Mouse (Mus musculus): ENCODE results near the gene Wdr54.

Gene Wdr54

DNA sequence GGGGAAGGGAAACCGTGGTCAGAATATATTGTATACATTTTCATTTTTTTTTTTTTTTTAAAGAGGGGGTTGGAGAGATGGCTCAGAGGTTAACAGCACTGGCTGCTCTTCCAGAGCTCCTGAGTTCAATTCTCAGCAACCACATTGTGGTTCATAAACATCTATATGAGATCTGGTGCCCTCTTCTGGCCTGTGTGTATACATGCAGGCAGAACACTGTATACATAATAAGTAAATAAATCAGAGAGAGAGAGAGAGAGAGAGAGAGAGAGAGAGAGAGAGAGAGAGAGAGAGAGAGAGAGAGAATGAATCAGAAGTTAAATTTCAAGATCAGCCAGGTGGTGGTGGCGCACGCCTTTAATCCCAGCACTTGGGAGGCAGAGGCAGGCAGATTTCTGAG lies 3.3 kb upstream of the Wdr54 start:
- peak; percentile 37 for DNase-seq

DNA sequence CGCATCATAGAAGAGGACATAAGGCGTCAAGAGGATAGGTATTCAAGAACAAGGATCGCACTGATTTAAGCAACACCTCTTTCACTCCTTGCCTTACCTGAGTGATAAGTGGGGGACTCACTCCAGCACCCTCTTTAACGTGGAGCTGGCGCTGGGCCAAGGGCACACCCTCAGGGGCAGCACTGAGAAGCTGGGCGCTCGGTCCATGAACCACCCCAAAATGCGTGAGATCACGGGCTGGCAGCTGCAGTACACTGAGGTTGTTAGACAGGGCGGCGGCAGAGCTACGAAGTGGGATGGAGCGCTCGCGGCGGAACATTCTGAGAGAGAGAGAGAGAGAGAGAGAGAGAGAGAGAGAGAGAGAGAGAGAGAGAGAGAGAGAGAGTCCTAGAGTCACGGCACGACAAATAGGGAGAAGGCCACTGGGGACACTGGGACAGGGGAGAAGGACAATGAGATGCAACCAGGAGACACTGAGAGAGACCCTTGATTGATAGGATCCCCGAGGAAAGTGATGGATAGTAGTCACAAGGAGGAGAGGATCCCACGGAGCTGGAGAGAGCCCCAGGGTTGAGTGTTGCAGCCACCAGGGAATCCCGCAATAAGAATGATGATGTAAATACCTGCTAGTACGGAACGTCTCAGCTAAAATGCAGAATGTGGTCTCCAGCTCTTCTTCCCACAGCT lies 502 bp downstream of the Wdr54 start:
- DNase-seq, result no peak

DNA sequence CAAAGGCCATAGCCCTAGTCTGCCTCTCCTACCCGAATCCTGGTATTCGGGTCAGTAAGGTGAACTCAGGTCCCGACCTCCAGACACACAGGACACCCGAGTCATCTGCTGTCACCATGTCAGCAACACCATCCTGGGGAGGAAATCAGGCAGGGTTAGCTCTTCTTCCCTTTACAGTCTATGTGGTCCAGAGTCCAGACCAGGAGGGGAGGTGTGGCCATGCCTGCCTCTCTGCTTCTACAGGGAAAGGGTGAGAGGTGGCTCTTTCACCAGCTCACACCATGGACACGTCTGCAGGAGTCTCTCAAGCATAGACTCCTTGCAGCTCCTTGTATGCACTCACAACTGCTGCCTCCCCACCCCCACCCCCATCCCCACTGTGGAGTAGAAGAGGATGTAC lies 2.7 kb downstream of the Wdr54 start:
- DNase-seq, result no peak

DNA sequence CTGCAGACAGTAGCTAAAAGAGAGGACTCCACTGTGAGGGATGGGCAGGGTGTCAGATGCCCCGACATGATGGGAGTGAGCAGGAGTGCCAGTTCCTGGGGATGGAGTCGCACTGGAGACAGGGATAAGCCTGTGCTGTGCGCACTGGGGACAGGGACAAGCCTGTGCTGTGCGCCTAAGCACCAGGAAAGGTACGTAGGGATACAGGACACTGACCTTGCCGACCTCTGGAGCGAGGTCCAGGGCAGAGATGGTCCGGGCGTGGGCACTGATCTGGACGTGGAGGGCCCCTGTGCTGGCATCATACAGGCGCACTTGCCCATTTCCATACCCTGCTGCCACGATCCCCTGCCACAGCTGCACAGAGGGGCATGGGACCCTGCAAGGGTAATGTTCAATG lies 3.2 kb downstream of the Wdr54 start:
- no peak for DNase-seq

DNA sequence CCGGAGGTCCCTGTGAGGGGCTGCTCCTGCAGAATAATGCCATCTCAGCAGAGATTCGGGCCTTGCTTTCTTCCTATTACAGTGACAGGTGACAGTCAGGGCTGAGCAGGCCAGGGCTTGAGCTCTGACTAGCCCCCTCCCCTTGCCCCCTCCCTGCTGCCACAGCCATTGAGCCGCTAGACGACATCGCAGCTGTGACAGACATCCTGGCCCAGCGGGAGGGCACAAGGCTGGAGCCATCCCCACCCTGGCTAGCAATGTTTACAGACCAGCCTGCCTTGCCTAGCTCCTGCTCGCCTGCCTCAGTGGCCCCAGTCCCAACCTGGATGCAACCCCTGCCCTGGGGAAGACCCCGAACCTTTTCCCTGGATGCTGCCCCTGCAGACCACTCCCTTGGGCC lies 4.5 kb downstream of the Wdr54 start:
- DNase-seq, result no peak

DNA sequence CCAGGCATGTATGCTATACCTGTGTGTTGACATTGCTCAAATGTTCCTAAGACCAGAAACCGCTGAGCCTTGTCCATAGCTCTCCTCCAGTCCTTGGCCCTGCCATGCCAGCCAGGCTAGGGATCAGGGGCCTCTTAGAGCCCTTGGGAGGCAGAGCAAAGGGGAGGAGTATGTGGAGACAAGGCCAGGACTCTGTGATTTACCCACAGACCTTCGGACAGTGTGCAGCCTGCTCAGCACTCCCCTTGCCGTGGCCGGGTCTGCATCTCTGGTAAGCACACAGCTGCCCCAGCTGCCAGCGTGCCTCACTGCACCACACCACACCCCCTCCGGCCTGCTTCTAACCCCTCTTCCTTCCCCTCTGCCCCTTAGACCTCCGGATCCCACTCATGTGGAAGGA lies 8.9 kb downstream of the Wdr54 start:
- DNase-seq, result no peak

DNA sequence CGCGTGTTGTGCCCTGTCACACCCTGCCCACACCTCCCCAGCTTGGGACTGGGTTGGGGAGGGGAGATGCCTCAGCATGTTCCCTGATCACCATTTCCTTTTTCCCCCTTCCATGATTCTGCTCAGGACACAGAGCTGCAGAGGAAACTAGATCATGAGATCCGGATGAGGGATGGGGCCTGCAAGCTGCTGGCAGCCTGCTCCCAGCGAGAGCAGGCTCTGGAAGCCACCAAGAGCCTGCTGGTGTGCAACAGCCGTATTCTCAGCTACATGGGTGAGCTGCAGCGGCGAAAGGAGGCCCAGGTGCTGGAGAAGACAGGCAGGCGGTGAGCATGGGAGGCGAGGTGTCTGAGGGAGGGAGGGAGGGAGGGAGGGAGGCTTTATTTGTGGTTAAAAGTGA lies 10.4 kb downstream of the Wdr54 start:
- no peak for DNase-seq

DNA sequence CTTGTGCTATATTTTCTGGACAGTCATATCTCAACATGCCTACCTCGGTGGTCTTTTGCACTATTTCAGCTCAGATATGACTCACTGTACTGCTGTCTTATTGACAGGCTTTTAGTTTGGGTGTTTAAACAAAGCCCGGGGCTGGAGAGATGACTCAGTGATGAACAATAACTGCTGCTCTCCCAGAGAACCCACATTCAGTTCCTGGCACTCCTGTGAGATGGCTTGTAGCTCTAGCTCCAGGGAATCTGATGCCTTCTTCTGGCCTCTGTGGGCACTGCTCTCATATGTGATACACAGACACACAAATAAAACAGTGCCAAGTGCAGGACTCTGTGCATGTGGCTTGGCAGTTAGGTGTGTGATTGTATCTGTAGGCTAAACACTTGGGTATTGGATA lies 11.0 kb downstream of the Wdr54 start:
- DNase-seq, result no peak

DNA sequence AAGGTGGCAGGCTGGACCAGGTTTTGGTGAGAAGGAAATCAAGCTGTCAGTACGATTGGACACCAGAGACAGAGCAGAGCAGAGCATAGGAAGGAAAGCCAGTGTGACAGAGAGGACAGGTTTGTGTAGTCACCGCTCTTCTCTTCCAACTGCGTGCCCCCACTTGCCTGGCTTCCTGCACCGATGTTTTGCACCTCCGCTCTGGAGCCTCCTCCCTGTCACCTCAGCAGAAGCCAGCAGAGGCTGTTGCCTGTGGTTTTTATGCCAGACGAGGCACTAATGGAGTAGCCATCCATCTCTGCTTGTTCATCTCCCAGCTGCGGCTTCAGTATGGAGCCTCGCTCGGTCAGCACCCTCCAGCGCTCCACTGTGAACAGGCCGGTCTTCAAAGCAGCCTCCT lies 13.3 kb downstream of the Wdr54 start:
- no peak for DNase-seq

DNA sequence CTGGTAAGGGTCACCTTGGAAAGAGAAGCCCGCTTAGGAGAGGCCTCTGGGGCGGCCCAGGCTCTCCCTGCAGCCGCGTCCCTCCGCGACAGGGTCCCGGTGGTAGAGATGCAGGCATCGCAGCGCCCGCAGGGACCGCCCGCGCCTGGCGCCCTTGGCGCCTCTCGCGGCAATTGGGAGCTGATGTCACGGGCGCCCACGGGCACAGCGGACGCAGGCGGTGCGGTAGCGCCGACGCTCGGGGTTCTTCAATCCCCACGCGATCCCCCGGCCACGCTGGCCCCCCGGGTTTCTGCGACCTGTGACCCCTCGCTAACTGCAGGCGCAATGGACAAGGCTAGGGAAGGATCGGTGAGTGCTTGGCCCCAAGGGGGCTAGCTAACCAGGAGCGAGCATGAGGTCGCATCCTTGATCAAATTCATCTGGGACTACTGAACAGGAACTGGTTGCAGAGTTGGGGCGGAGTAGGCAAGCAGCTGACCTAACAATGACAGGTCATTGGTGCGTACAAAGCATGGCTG lies 13.9 kb downstream of the Wdr54 start:
- DNase-seq, result no peak

DNA sequence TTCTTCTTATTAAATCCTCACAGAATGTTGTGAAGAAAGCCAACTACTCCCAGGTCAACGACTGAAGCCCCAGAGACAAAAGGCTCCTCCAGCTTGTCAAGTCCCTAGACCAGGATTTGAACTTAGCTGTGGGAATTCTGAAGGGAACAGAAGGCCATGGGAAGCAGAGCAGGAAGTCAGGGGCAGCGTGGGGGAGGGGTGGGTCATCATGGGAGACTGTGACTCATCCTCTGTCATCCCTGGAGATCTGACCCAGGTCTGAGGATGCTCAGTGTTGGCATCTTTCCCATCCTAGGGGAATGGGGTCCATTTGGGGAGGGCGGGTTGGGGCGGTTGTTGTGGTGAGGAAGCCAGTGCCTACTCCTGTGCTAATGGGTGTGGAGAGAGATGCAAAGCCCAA lies 14.6 kb downstream of the Wdr54 start:
- no peak for DNase-seq

DNA sequence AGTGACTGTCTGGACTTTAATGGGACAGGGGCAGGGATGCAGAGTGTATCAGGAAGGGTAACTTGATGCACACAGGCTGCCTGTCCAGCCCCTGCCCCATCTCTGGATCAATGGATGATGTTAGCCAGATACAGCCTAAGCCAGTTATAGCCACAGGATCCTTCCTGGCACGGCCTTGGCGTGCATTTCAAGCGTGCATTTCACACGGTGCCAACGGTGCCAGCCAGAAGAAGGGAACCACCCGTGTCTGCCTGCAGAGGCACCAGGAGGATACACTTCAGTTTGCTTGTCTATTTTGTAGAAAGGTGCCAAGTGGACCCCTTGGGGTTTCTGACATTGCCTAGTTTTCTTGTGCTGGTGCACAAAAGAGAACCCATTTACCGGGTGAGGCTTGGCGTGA lies 16.2 kb downstream of the Wdr54 start:
- no peak for DNase-seq

DNA sequence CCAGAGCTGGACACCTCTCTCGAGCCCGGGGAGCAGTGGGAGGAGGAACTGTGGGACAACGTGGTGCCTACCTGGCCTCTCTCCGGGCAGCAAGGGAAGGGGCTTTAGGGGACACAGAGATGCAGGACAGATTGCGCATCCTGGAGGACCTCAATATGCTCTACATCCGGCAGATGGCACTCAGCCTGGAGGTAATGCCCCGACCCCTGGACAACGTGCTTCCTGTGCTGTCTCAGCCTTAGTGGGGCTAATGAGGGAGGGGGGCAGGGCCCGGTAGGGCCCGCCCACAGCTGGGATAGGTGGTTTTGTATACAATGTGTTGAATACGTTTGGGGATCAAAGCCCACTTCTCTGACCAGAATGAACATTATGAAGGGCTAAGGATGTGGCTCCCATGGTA lies 18.1 kb downstream of the Wdr54 start:
- DNase-seq, result no peak

DNA sequence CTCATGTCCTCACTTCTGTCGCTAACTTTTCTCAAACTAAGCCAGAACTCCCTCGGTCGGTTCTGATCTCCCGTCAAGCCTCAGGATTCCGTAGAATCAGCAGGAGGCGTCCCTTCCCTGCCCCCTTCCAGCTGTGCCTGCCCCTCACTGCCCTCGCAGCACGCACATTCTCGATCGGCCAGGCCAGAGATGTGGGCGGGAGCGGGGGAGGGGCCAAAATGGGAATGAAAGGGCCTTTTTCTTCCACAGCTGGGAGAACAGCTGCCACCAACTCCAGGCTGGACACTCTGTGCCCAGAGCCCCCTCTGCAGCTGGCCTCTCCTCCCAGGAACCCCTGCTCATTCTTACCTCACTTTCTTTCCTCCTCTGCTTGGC lies 18.6 kb downstream of the Wdr54 start:
- DNase-seq, result peak; percentile 93

DNA sequence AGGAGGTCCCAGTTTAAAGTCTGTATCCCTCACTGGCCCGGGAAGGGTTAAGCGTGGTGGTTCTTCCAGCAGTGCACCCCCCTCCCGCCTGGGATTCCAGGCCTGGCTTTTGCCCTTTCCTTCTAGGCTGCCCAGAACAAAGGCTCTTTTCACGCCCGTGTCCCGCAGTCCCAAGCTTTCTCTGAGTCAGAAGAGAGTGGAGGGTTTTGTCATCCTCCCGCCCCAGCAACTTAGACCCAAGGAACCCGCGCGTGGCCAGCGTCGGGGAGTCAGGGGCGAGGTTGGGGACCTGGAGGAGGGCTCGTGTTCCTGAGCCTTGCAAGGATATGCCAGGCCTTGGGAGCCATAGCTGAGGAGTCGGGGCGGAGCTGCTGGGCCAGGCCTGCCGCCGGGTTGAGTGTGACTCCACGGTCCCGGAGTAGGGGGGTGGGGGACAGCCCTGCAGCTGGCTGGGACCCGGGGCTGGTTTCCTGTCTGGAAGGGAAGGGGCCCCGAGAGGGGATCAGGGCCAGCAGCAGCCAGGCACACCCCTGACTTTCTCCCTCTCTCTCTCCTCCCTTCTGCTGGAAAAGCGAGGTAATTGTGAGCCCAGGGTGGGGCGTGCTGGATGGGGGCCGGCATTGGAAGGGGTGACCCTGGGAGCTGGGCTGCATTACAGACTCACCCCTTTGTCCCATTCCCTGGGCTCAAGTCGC lies 19.2 kb downstream of the Wdr54 start:
- DNase-seq, result peak; percentile 61

DNA sequence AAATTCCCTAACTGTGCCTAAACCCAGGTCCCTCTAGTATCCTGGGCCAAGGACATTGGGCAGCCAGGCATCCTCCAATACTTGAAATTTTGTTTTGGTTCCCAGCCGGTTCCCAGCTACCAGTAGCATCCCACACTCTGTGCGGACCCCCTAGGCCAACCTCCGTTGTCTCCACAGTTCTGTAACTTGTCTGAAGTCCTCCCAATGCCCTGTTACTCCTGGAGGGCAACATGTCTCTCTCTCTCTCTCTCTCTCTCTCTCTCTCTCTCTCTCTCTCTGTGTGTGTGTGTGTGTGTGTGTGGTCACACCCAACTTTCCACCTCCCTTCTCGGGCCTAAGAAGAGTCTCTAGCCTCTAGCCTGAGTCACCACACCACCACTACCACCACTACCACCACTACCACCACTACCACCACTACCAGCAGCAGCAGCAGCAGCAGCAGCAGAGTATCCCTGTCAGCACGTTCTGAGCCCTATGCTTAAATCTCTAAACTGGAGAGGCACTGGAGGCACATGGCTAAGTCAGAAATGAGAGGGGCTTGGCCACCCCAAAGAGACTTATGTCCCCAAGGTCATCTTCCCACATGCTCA lies 19.8 kb downstream of the Wdr54 start:
- DNase-seq, result no peak

DNA sequence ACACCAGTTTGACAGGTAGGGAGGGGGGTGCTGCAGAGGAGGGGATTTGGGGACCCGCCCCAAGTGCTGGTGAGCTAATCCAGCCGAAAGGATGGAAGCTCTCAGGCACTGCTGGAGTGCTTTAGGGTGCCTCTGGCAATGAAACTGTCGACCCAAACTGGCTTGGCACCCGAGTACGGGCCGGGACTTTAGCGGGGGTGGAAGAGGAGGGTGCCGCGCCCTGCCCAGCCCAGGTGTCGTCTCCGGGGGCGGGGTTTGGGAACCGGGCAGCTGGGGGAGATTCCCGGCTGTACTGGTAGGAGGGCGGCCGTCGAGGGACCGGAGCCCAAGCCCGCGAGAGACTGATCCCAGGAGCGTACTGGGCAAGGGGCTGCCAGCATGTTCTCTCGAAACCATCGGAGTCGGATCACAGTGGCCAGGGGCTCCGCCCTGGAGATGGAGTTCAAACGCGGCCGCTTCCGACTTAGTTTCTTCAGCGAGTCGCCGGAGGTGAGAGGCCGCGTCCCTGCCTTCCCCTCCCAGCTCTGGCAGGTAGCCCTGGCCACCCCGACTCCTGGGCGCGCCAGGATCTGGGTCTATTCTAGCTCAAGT lies 20.5 kb downstream of the Wdr54 start:
- DNase-seq, result peak; percentile 73

DNA sequence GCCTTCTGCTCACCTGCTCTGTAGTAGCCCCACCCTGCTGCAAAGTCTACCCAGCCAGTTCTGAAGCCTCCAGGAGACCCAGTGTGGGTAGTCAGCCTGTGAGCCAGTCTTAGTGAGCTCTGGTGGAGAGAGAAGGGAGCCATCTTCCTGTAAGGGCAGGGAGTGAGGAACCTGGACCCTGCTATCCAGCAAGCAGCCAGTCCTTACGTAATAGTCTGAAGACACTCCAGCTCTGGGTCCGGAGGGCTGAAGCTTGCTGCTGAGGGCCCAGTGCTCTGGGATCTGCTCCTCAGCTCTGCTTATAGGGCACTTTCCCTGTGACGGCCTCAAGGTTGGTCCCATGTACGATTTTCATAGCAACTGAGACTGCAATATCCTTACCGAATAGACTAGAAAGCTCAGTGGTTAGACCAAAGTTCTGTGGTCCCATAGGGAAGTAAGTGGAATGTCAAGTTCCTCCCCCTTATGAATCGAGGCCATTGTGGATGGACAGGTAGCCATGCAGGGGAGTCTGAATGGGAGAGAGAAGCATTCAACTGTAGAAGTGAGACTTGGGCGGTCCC lies 21.2 kb downstream of the Wdr54 start, which contains the start of gene Rtkn:
TSS of gene Rtkn (plus strand) at position 513 of the 563 bp plus-strand sequence.
- no peak for DNase-seq

DNA sequence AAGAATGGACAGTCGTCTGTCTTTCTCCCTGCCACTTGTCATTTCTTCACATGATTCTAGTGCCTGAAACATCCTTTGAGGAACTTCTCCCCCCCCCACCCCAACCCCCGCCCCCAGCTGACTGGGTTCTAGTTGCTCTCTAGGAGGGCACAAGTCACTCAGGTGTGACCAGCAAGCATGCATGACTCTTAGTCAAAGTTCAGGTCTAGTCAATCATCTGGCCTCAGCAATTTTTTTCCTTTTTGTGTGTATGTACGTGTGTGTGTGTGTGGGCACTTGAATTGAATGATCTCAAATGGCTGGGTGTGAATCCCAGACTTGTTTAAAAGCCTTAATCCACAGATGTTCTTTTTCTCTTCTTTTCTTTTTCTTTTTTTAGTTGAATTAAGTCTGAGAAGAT lies 22.0 kb downstream of the Wdr54 start:
- DNase-seq, result no peak

DNA sequence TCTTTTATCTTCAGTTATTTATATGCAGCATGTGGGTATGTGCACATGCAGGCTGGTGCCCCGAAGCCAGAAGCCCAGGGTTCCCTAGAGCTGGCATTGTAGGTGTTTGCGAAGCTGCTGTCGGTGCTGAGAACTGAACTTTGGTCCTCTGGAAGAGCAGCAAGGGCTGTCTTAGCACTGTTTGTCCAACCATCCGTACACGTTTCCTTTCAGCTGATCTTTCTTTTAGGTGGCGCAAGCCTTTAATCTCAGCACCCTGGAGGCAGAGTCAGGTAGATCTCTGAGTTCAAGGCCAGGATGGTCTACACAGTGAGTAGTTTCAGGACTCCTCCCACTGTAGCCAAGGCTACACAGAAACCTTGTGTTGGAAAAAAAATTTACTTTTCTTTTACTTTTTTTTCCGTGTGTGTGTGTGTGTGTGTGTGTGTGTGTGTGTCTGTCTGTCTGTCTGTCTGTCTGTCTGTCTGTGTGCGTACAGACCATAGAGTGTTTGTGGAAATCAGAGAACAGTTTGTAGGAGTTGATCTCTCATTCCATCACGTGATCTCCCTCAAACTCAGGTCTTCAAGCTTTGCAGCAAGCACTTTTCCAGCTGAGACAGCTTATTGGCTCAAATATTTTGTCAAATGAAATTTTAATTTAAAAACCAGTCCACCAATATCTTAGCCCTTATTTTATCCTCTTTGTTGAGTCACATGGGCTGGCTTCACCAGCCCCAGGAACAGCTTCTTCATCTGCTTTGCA lies 23.8 kb downstream of the Wdr54 start:
- DNase-seq, result no peak

DNA sequence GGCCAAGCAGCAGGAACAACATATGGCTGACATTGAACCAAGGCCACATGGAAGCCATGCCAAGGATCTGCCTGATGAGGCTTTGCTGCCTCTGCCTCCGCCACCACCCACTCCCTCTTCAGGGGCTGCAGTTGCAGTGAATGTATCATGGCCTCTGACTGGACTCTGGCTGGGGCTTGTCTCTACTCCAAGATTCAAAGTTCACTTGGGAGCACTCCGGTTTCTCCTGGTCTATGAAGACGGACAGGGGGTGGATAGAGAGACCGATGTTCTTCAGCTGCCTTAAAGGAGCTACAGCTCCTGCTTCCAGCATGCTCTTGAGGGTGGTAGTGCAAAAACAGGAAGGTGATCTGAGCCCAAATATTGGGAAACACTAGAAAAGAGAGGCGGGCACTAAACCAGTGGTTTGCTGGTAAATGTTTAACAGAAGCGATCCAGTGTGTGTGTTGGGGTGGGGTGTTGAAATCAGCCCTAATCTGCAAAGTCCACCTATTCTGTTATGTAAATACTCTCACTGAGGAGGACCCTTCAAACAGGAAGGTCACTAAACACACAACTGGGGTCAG lies 24.6 kb downstream of the Wdr54 start:
- peak; percentile 79 for DNase-seq

DNA sequence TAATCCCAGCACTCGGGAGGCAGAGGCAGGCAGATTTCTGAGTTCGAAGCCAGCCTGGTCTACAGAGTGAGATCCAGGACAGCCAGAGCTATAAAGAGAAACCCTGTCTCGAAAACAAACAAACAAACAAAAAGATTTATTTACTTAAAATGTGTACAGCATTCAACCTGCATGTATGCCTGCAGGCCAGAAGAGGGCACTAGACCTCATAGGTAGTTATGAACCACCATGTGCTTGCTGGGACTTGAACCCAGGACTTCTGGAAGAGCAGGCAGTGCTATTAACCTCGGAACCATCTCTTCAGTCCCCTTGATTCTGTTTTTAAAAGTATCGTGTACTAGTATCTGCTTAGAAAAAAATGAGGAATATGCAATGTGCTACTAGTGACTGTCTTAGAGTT lies 28.8 kb downstream of the Wdr54 start:
- DNase-seq, result no peak
